Comparison of ENCODE assay signal across 18 mouse cellular contexts in the genomic region with DNA sequence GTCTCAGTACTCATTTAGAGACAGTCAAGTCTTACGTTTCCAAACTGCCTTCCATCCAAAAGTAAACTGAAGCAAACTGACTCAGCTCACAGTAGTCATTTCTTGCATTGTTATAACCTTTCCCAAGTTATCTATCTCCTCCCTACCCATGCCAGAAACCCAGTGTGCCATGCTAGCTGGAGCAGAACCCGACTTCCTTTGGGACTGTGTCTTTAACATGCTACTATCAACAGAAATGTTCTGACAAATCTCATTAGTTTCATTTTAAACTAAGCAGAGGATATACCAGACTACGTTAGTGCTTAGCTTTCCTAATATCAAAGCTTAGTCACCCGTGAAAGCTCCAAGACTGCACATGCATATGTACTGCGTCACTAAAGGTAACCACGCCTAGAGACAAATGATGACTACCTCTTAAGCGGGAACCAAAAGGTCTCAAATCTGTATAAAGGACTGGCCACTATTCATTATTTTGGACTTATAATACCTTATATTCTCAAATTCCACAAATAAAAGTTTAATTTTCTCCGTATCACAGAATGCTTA. TPM values are rescaled to one million over a fixed set of nuclear protein-coding genes. Genes with fewer than 3 reads are reported as not detected.
A peak's percentile ranks its signal among the peaks of the same experiment; 100 is the strongest.
DNase-seq lines count a peak whose midpoint lies in the region; ATAC-seq and TF ChIP-seq lines count a peak whose summit lies in the region.
"Had no signal": no experiment of that assay in that cellular context is flagged by ENCODE, and none has a peak within 500 bp of the region (broad histone marks: within the 10 kb centered on the region; RNA-seq: fewer than 3 reads in every experiment).

No protein-coding gene starts in this region.

- 73% methylated on average over 8 of the region's 8 CpGs for WGBS in kidney, embryonic 14.5 days
- WGBS in midbrain, embryonic 16.5 days = 68% methylated on average over 8 of the region's 8 CpGs

- H3K9me3 ChIP-seq in kidney, embryonic 14.5 days (ENCODE audit: control insufficient read depth, low read length) = no peaks in the 10 kb centered on the region
- no peaks in the 10 kb centered on the region for H3K9me3 ChIP-seq in G1E (replicated peaks)
- H3K9me3 ChIP-seq in midbrain, embryonic 16.5 days (replicated peaks; ENCODE audit: control insufficient read depth, low read length, poor library complexity, severe bottlenecking) = no peaks in the 10 kb centered on the region
- H3K9me3 ChIP-seq: embryonic facial prominence, embryonic 12.5 days; forebrain, embryonic 12.5 days; midbrain, embryonic 15.5 days; neural tube, embryonic 12.5 days had no signal

- H3K4me1 ChIP-seq in kidney, embryonic 14.5 days (ENCODE audit: control insufficient read depth, insufficient read depth, low read length) = peaks cover 4% of the 10 kb centered on the region; the same call in 1 of the 2 replicates
- peaks cover 25% of the 10 kb centered on the region; the same call in 1 of the 2 replicates for H3K4me1 ChIP-seq in G1E (ENCODE audit: insufficient read depth, low read depth, low read length)
- H3K4me1 ChIP-seq in midbrain, embryonic 16.5 days (ENCODE audit: control insufficient read depth, insufficient read depth, low read length) = peaks cover 17% of the 10 kb centered on the region
- H3K4me1 ChIP-seq: embryonic facial prominence, embryonic 12.5 days had no signal

- no peaks in the 10 kb centered on the region for H3K27me3 ChIP-seq in kidney, embryonic 14.5 days (ENCODE audit: control insufficient read depth, insufficient read depth, low read length)
- no peaks in the 10 kb centered on the region for H3K27me3 ChIP-seq in G1E (ENCODE audit: insufficient read depth, low read length)
- no peaks in the 10 kb centered on the region for H3K27me3 ChIP-seq in midbrain, embryonic 16.5 days (ENCODE audit: control insufficient read depth, insufficient read depth, low read depth, low read length)
- H3K27me3 ChIP-seq: embryonic facial prominence, embryonic 12.5 days; forebrain, embryonic 12.5 days; midbrain, embryonic 15.5 days; neural tube, embryonic 12.5 days had no signal

- peak; percentile 31 for DNase-seq in adrenal gland, postnatal 10 days
- no peak for DNase-seq in adrenal gland, adult 18-20 months (ENCODE audit: low spot score in 2 of 2)
- DNase-seq in kidney, adult 9 months = peak; percentile 20
- no peak for DNase-seq in G1E (ENCODE audit: low spot score)
- peak; percentile 14 for DNase-seq in heart, postnatal 25 days (ENCODE audit: low spot score)
- no peak for DNase-seq in right cerebral cortex, postnatal 4 days
- DNase-seq: gastrocnemius, postnatal 25 days; kidney, postnatal 14 days; thymus, postnatal 36 days had no signal

- H3K4me3 ChIP-seq in kidney, embryonic 14.5 days (ENCODE audit: low read length) = no peak overlapping the region
- no peak overlapping the region for H3K4me3 ChIP-seq in G1E (ENCODE audit: low read depth, low read length)
- H3K4me3 ChIP-seq in midbrain, embryonic 16.5 days (ENCODE audit: low read depth, low read length) = no peak overlapping the region
- H3K4me3 ChIP-seq: embryonic facial prominence, embryonic 12.5 days; forebrain, embryonic 12.5 days; midbrain, embryonic 15.5 days; neural tube, embryonic 12.5 days had no signal

- no peak for TF ChIP-seq CTCF in G1E (IDR thresholded peaks at IDR 0.05; ENCODE audit: low read depth, low read length)

- H3K36me3 ChIP-seq in kidney, embryonic 14.5 days (ENCODE audit: control insufficient read depth, insufficient read depth, low read length) = peaks cover 10% of the 10 kb centered on the region; the same call in 1 of the 2 replicates
- H3K36me3 ChIP-seq in G1E (replicated peaks) = peaks cover 49% of the 10 kb centered on the region
- H3K36me3 ChIP-seq in midbrain, embryonic 16.5 days (ENCODE audit: control insufficient read depth, insufficient read depth, low read length) = no peaks in the 10 kb centered on the region
- H3K36me3 ChIP-seq: midbrain, embryonic 15.5 days had no signal

- H3K27ac ChIP-seq in kidney, embryonic 14.5 days (ENCODE audit: low read depth, low read length) = no peak overlapping the region
- no peak overlapping the region for H3K27ac ChIP-seq in midbrain, embryonic 16.5 days (ENCODE audit: low read length)
- H3K27ac ChIP-seq: embryonic facial prominence, embryonic 12.5 days; forebrain, embryonic 12.5 days; liver, embryonic 14.5 days; midbrain, embryonic 15.5 days; neural tube, embryonic 12.5 days had no signal

- intact Hi-C loops in heart, postnatal 25 days (cut with DNase I) = no loop called here

- no peak overlapping the region for H3K9ac ChIP-seq in kidney, embryonic 14.5 days (ENCODE audit: low read depth, low read length)
- H3K9ac ChIP-seq in midbrain, embryonic 16.5 days (ENCODE audit: low read depth, low read length) = no peak overlapping the region
- H3K9ac ChIP-seq: embryonic facial prominence, embryonic 12.5 days; forebrain, embryonic 12.5 days; liver, embryonic 14.5 days; midbrain, embryonic 15.5 days; neural tube, embryonic 12.5 days had no signal

- H3K4me2 ChIP-seq in kidney, embryonic 14.5 days (replicated peaks; ENCODE audit: low read depth, low read length) = no peak overlapping the region
- H3K4me2 ChIP-seq in midbrain, embryonic 16.5 days (ENCODE audit: low read length) = no peak overlapping the region
- H3K4me2 ChIP-seq: embryonic facial prominence, embryonic 12.5 days; forebrain, embryonic 12.5 days; midbrain, embryonic 15.5 days; neural tube, embryonic 12.5 days had no signal

- no peak for ATAC-seq in kidney, embryonic 14.5 days (ENCODE audit: low FRiP score, low TSS enrichment)
- ATAC-seq in G1E (ENCODE audit: extremely low read depth, insufficient number of reproducible peaks, low FRiP score, poor library complexity, severe bottlenecking) = peak; percentile 54
- no peak; the same call in 1 of the 2 replicates for ATAC-seq in midbrain, embryonic 16.5 days
- ATAC-seq: activated CD4-positive, CD25-positive, alpha-beta regulatory T cell, adult 4 months; inflammation-experienced regulatory T-cells, adult 6 months; midbrain, embryonic 15.5 days had no signal

RNA-seq across cellular contexts. Expression of gene Phip, which starts 8.2 kb away (rescaled TPM):
- total RNA-seq in adrenal gland, postnatal 10 days (2021) = 10 to 100 TPM; 48.6 to 69.6 TPM
- 10 to 100 TPM; 60.1 to 79.6 TPM for total RNA-seq in adrenal gland, adult 18-20 months (2021)
- polyA plus RNA-seq in kidney, embryonic 14.5 days (2014; fragmentation: Nextera tagmentation; extraction: Ambion mirVana) = 72.1 and 98.5 TPM in 2 replicates
- total RNA-seq in G1E (2014; fragmentation: Nextera tagmentation) (162 and 176 TPM in 2 replicates), G1E (2017) (121 and 140 TPM in 2 replicates)
- polyA plus RNA-seq in G1E (2012) = 5.5 and 6.7 TPM in 2 replicates
- 10 to 100 TPM; 29.2 to 31.4 TPM for total RNA-seq in heart, postnatal 25 days (2021)
- polyA plus RNA-seq in midbrain, embryonic 16.5 days (2015; fragmentation: Nextera tagmentation; extraction: Ambion mirVana) = 91.2 and 116 TPM in 2 replicates

Comparison
In these comparisons a context has a peak if more than half of its experiments do, and no peak if none do; other contexts are left out.
1. DNase-seq: peak in adrenal gland, postnatal 10 days (single experiment), kidney, adult 9 months (single experiment) and heart, postnatal 25 days (single experiment); none in adrenal gland, adult 18-20 months (0 of 2), G1E (single experiment) and right cerebral cortex, postnatal 4 days (single experiment).